Mouse (Mus musculus) gastrocnemius, adult 2 months (tissue): Measurements from ENCODE around the gene Cux2. TPM values are rescaled to one million over a fixed set of nuclear protein-coding genes. Genes with fewer than 3 reads are reported as not detected.

ENCODE experiments used
- DNase-seq: peaks from one replicate; pipeline ENCODE4 v3.0.0; 2022
- H3K27ac ChIP-seq: fragments of 200-600 bp; 2 replicates; pipeline ENCODE4 v1.8.1; 2022; ENCODE audit warnings: mild to moderate bottlenecking
- H3K4me3 ChIP-seq: fragments of 200-600 bp; 2 replicates; pipeline ENCODE4 v1.8.1; 2022; ENCODE audit warnings: mild to moderate bottlenecking, moderate library complexity
- CTCF ChIP-seq: fragments of 200-600 bp; IDR thresholded peaks from 2 replicates; pipeline ENCODE4 v1.8.1; 2022; ENCODE audit warnings: antibody characterized with exemption, mild to moderate bottlenecking, moderate library complexity
- intact Hi-C: fragments of 180-260 bp; cut with DNase I; formaldehyde crosslinking; loops from one replicate; pipeline ENCODE4 v1.15.1; 2025
- total RNA-seq, 2 experiments: library from RNA; stranded (reverse); gene quantifications; 2 replicates each; pipeline ENCODE4 v1.2.3; 2021

The Cux2 gene
- total RNA-seq, 2 experiments from 2014 or later, result 3.9 to 6.0 TPM

GRCm38 (mm10) chr5:121820161-121820560 is 229.7 kb downstream of the Cux2 start:
- intact Hi-C loops, result no loop called here

GRCm38 (mm10) chr5:121819559-121819958 is 230.3 kb downstream of the Cux2 start:
- TF ChIP-seq CTCF, result no peak
- intact Hi-C loops, result no loop called here
- DNase-seq, result no peak
- Histone ChIP-seq H3K4me3 (no peak overlapping the region), H3K27ac (no peak overlapping the region)

More at GRCm38 (mm10) chr5:121820161-121820560, 229.7 kb downstream of the Cux2 start:
- Histone ChIP-seq H3K27ac (peak overlapping the region; percentile 43; the same call in 1 of the 2 replicates), H3K4me3 (no peak overlapping the region)
- no peak for DNase-seq
- TF ChIP-seq CTCF, result no peak

GRCm38 (mm10) chr5:121818862-121819261 is 231.0 kb downstream of the Cux2 start:
- H3K27ac ChIP-seq, result no peak overlapping the region
- TF ChIP-seq CTCF, result no peak
- no peak overlapping the region for H3K4me3 ChIP-seq
- intact Hi-C loops, result no loop called here
- DNase-seq, result no peak

GRCm38 (mm10) chr5:121818401-121818800 is 231.5 kb downstream of the Cux2 start:
- H3K27ac ChIP-seq, result no peak overlapping the region
- no peak overlapping the region for H3K4me3 ChIP-seq
- intact Hi-C loops, result no loop called here
- no peak for DNase-seq
- TF ChIP-seq CTCF, result no peak

- no peak for DNase-seq
- no peak for TF ChIP-seq CTCF
- Histone ChIP-seq H3K4me3 (no peak overlapping the region), H3K27ac (no peak overlapping the region)
- intact Hi-C loops, result no loop called here
Measured at GRCm38 (mm10) chr5:121817551-121817950, 232.4 kb downstream of the Cux2 start.

GRCm38 (mm10) chr5:121816611-121817010 is 233.3 kb downstream of the Cux2 start:
- DNase-seq, result no peak
- H3K4me3 ChIP-seq, result no peak overlapping the region
- no peak overlapping the region for H3K27ac ChIP-seq
- intact Hi-C loops, result no loop called here
- no peak for TF ChIP-seq CTCF

- intact Hi-C loops, result loop anchor here (1.0 kb wide), 1 partner anchor 26 kb away; no protein-coding TSS in a partner anchor
- no peak for DNase-seq
- H3K27ac ChIP-seq, result no peak overlapping the region
- TF ChIP-seq CTCF, result no peak
- H3K4me3 ChIP-seq, result no peak overlapping the region
Measured at GRCm38 (mm10) chr5:121815867-121816380, 234.0 kb downstream of the Cux2 start.

- Histone ChIP-seq H3K27ac (peak overlapping the region; percentile 63), H3K4me3 (no peak overlapping the region)
- peak; percentile 77 for TF ChIP-seq CTCF
- DNase-seq, result peak; percentile 72
- intact Hi-C loops, result loop anchor here (1.0 kb wide), 1 partner anchor 27 kb away; no protein-coding TSS in a partner anchor
Measured at GRCm38 (mm10) chr5:121815067-121815466, 234.8 kb downstream of the Cux2 start.

- TF ChIP-seq CTCF, result no peak
- DNase-seq, result no peak
- Histone ChIP-seq H3K27ac (no peak overlapping the region), H3K4me3 (no peak overlapping the region)
- intact Hi-C loops, result no loop called here
Measured at GRCm38 (mm10) chr5:121813744-121814143, 236.2 kb downstream of the Cux2 start.

GRCm38 (mm10) chr5:121812526-121813243 is 237.2 kb downstream of the Cux2 start:
- H3K27ac ChIP-seq, result peak overlapping the region; percentile 68
- no peak for TF ChIP-seq CTCF
- DNase-seq, result no peak
- intact Hi-C loops, result no loop called here
- no peak overlapping the region for H3K4me3 ChIP-seq

- Histone ChIP-seq H3K4me3 (no peak overlapping the region), H3K27ac (peak overlapping the region; percentile 68)
- no peak for TF ChIP-seq CTCF
- DNase-seq, result no peak
- intact Hi-C loops, result no loop called here
Measured at GRCm38 (mm10) chr5:121811485-121811931, 238.4 kb downstream of the Cux2 start.

- no peak for TF ChIP-seq CTCF
- no peak overlapping the region for H3K4me3 ChIP-seq
- peak overlapping the region; percentile 68 for H3K27ac ChIP-seq
- DNase-seq, result no peak
- intact Hi-C loops, result no loop called here
Measured at GRCm38 (mm10) chr5:121810331-121811151, 239.4 kb downstream of the Cux2 start.
